Mouse (Mus musculus): ENCODE results near the gene Mtmr11. TPM values are rescaled to one million over a fixed set of nuclear protein-coding genes. Genes with fewer than 3 reads are reported as not detected.

Mtmr11 gene
- polyA plus RNA-seq (2012; rRNA removed), result 4.0 and 4.3 TPM in 2 replicates

GRCm38 (mm10) chr3:96161869-96162840, at the start of gene Mtmr11:
TSS of gene Mtmr11 (plus strand) at chr3:96162004.

GRCm38 (mm10) chr3:96172197-96173178, 10.7 kb downstream of the Mtmr11 start, which contains the start of gene Sf3b4:
TSS of gene Sf3b4 (plus strand) at chr3:96172332.

GRCm38 (mm10) chr3:96180727-96181477, 19.1 kb downstream of the Mtmr11 start, which contains the start of gene Sv2a:
TSS of gene Sv2a (plus strand) at chr3:96181151.

GRCm38 (mm10) chr3:96219661-96220130, 57.9 kb downstream of the Mtmr11 start, which contains the start of the genes Bola1 and Hist2h2ab:
TSS of gene Bola1 (minus strand) at chr3:96219709.
TSS of gene Hist2h2ab (plus strand) at chr3:96219865.

GRCm38 (mm10) chr3:96220765-96221639, 59.2 kb downstream of the Mtmr11 start, which contains the start of the genes Hist2h2ac and Hist2h2be:
TSS of gene Hist2h2ac (minus strand) at chr3:96220880.
TSS of gene Hist2h2be (plus strand) at chr3:96221119.

Other genes with a start within 250 kb of the Mtmr11 start
- gene Anp32e, start 232.8 kb upstream of the Mtmr11 start, polyA plus RNA-seq (2012; rRNA removed), result 1.9 and 2.2 TPM in 2 replicates
- 21.5 and 24.7 TPM in 2 replicates for gene Plekho1, start 166.0 kb upstream of the Mtmr11 start, polyA plus RNA-seq (2012; rRNA removed)
- 1.4 and 1.6 TPM in 2 replicates for gene Vps45, start 103.5 kb upstream of the Mtmr11 start, polyA plus RNA-seq (2012; rRNA removed)
- 6.0 and 7.2 TPM in 2 replicates for gene Otud7b, start 57.5 kb upstream of the Mtmr11 start, polyA plus RNA-seq (2012; rRNA removed)
- 55.2 and 66.1 TPM in 2 replicates for gene Sf3b4, start 10.3 kb downstream of the Mtmr11 start, polyA plus RNA-seq (2012; rRNA removed)
- gene Sv2a, start 19.1 kb downstream of the Mtmr11 start, polyA plus RNA-seq (2012; rRNA removed), result 0.65 and 0.73 TPM in 2 replicates
- 30.5 and 48.9 TPM in 2 replicates for gene Bola1, start 57.7 kb downstream of the Mtmr11 start, polyA plus RNA-seq (2012; rRNA removed)
- 3.7 TPM in 1 of 2 replicates, not detected in the other for gene Hist2h2ab, start 57.9 kb downstream of the Mtmr11 start, polyA plus RNA-seq (2012; rRNA removed)
- gene Hist2h2ac, start 58.9 kb downstream of the Mtmr11 start, polyA plus RNA-seq (2012; rRNA removed), result 3.6 and 7.2 TPM in 2 replicates
- gene Hist2h2be, start 59.1 kb downstream of the Mtmr11 start, polyA plus RNA-seq (2012; rRNA removed), result 0.98 and 1.5 TPM in 2 replicates
- gene Hist2h3c2, start 77.1 kb downstream of the Mtmr11 start, polyA plus RNA-seq (2012; rRNA removed), result 39.6 and 62.7 TPM in 2 replicates
- 125 and 141 TPM in 2 replicates for gene Hist2h2aa2, start 78.3 kb downstream of the Mtmr11 start, polyA plus RNA-seq (2012; rRNA removed)
- 236 and 409 TPM in 2 replicates for gene Hist2h2aa1, start 83.5 kb downstream of the Mtmr11 start, polyA plus RNA-seq (2012; rRNA removed)
- gene Hist2h3c1, start 84.7 kb downstream of the Mtmr11 start, polyA plus RNA-seq (2012; rRNA removed), result not detected in 2 replicates
- 1.9 and 2.1 TPM in 2 replicates for gene Hist2h4, start 101.3 kb downstream of the Mtmr11 start, polyA plus RNA-seq (2012; rRNA removed)
- gene Hist2h3b, start 106.7 kb downstream of the Mtmr11 start, polyA plus RNA-seq (2012; rRNA removed), result 34.2 and 45.6 TPM in 2 replicates
- gene Hist2h2bb, start 107.7 kb downstream of the Mtmr11 start, polyA plus RNA-seq (2012; rRNA removed), result 0.85 and 1.3 TPM in 2 replicates
- 0.29 and 0.46 TPM in 2 replicates for gene Fcgr1, start 132.0 kb downstream of the Mtmr11 start, polyA plus RNA-seq (2012; rRNA removed)

Measured in stomach, adult 2 months (tissue).